Mouse (Mus musculus) embryonic facial prominence, embryonic 15.5 days (tissue): Measurements from ENCODE around the gene Glcci1. TPM values are rescaled to one million over a fixed set of nuclear protein-coding genes. Genes with fewer than 3 reads are reported as not detected.

Experiments used
- ATAC-seq: fragments of 200-750 bp; cut with Nextera tagmentation; 2 replicates; pipeline ENCODE4 v1.8.0; 2017; ENCODE audit warnings: low read depth, moderate TSS enrichment; ENCODE audit not compliant: insufficient number of reproducible peaks, low FRiP score, low TSS enrichment
- H3K27ac ChIP-seq: fragments of 300-500 bp; sonication (generic); replicated peaks from 2 replicates; pipeline ENCODE4 v1.5.1; 2015; ENCODE audit warnings: mild to moderate bottlenecking, inconsistent platforms
- H3K27me3 ChIP-seq: fragments of 300-500 bp; sonication (generic); 2 replicates; pipeline ENCODE4 v1.6.1; 2015; ENCODE audit warnings: inconsistent platforms
- H3K36me3 ChIP-seq: fragments of 300-500 bp; sonication (generic); 2 replicates; pipeline ENCODE4 v1.6.1; 2015; ENCODE audit warnings: mild to moderate bottlenecking, inconsistent platforms
- H3K4me1 ChIP-seq: fragments of 300-500 bp; sonication (generic); 2 replicates; pipeline ENCODE4 v1.6.1; 2015; ENCODE audit warnings: inconsistent platforms
- H3K4me2 ChIP-seq: fragments of 300-500 bp; sonication (generic); replicated peaks from 2 replicates; pipeline ENCODE4 v1.6.1; 2015; ENCODE audit warnings: mild to moderate bottlenecking, inconsistent platforms
- H3K4me3 ChIP-seq: fragments of 300-500 bp; sonication (generic); replicated peaks from 2 replicates; pipeline ENCODE4 v1.5.1; 2015; ENCODE audit warnings: mild to moderate bottlenecking, inconsistent platforms
- H3K9ac ChIP-seq: fragments of 300-500 bp; sonication (generic); 2 replicates; pipeline ENCODE4 v1.6.1; 2015; ENCODE audit warnings: inconsistent platforms
- H3K9me3 ChIP-seq: fragments of 300-500 bp; sonication (generic); replicated peaks from 2 replicates; pipeline ENCODE4 v1.6.1; 2016; ENCODE audit warnings: inconsistent platforms
- whole genome bisulfite sequencing: fragments of 180-500 bp; shearing (Covaris S2); methylation state at CpG from one replicate; pipeline ENCODE4 v1.1.7; 2015; 5-methylcytosine and 5-hydroxymethylcytosine counted together
- polyA plus RNA-seq: library from polyadenylated mRNA; unstranded; fragments of >200 nt; fragmentation: Nextera tagmentation; extraction: Ambion mirVana; gene quantifications from 2 replicates; pipeline ENCODE4 v1.2.1, GENCODE M21; 2015

The Glcci1 gene
- 6.9 and 7.8 TPM in 2 replicates for polyA plus RNA-seq

- H3K4me2 ChIP-seq = peak within 1 kb of the TSS; percentile 82
- peak within 1 kb of the TSS; percentile 87 for H3K9ac ChIP-seq
- ATAC-seq = peak; percentile 84
- H3K36me3 ChIP-seq = no peaks in the 10 kb centered on the region
- WGBS = under 1% methylated on average over 38 of the region's 69 CpGs
- H3K9me3 ChIP-seq = no peaks in the 10 kb centered on the region
- H3K27ac ChIP-seq = peak within 1 kb of the TSS; percentile 97
- peaks cover 14% of the 10 kb centered on the region for H3K4me1 ChIP-seq
- no peaks in the 10 kb centered on the region for H3K27me3 ChIP-seq
- peak within 1 kb of the TSS; percentile 90 for H3K4me3 ChIP-seq
These were observed at the start of gene Glcci1 for GRCm38 (mm10) chr6:8509551-8509950. TSS of gene Glcci1 (plus strand) at chr6:8509600.

DNA sequence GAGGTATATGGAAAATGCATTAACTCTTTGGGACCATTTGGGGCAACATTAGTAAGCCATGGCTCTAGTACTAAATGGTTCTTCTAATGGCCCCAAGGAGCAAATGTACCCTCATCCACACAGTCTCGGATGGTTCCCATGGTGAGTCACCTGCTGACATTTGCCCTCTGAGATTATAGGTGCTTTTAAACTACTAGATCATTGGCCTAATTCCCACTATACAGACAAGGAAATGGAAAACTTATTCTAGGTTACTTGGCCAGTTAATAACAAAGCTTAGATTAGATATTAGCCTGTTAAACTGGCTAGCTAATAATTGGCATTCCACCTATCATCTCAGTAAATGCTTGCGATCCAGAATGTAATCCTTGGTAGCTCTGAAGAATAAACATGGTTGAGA, 47.0 kb upstream of the Glcci1 start:
- H3K4me1 ChIP-seq = no peaks in the 10 kb centered on the region
- H3K4me2 ChIP-seq = no peak overlapping the region
- no peaks in the 10 kb centered on the region for H3K9me3 ChIP-seq
- no peak overlapping the region for H3K4me3 ChIP-seq
- H3K27ac ChIP-seq = no peak overlapping the region
- 88% methylated on average over 2 of the region's 2 CpGs for WGBS
- no peak overlapping the region for H3K9ac ChIP-seq
- ATAC-seq = no peak
- H3K36me3 ChIP-seq = no peaks in the 10 kb centered on the region
- H3K27me3 ChIP-seq = no peaks in the 10 kb centered on the region

GRCm38 (mm10) chr6:8465388-8465787, 44.0 kb upstream of the Glcci1 start:
- no peaks in the 10 kb centered on the region for H3K36me3 ChIP-seq
- no peak for ATAC-seq

GRCm38 (mm10) chr6:8465985-8466384, 43.4 kb upstream of the Glcci1 start:
- WGBS = 74% methylated on average over 5 of the region's 5 CpGs
- no peak for ATAC-seq
- Histone ChIP-seq H3K9me3 (no peaks in the 10 kb centered on the region), H3K4me1 (no peaks in the 10 kb centered on the region), H3K36me3 (no peaks in the 10 kb centered on the region), H3K27ac (no peak overlapping the region), H3K4me3 (no peak overlapping the region), H3K4me2 (no peak overlapping the region), H3K9ac (no peak overlapping the region), H3K27me3 (no peaks in the 10 kb centered on the region)

More at GRCm38 (mm10) chr6:8465388-8465787, 44.0 kb upstream of the Glcci1 start:
- Histone ChIP-seq H3K9me3 (no peaks in the 10 kb centered on the region), H3K9ac (no peak overlapping the region), H3K27ac (no peak overlapping the region), H3K4me1 (no peaks in the 10 kb centered on the region), H3K4me2 (no peak overlapping the region), H3K4me3 (no peak overlapping the region), H3K27me3 (no peaks in the 10 kb centered on the region)
- WGBS = 34% methylated on average over 1 of the region's 1 CpGs

GRCm38 (mm10) chr6:8467667-8468337, 41.6 kb upstream of the Glcci1 start:
- 56% methylated on average over 10 of the region's 10 CpGs for WGBS
- Histone ChIP-seq H3K9me3 (no peaks in the 10 kb centered on the region), H3K9ac (no peak overlapping the region), H3K36me3 (no peaks in the 10 kb centered on the region), H3K4me2 (no peak overlapping the region), H3K27me3 (no peaks in the 10 kb centered on the region), H3K4me3 (no peak overlapping the region), H3K4me1 (no peaks in the 10 kb centered on the region), H3K27ac (no peak overlapping the region)
- no peak for ATAC-seq

GRCm38 (mm10) chr6:8469918-8470317, 39.5 kb upstream of the Glcci1 start:
- Histone ChIP-seq H3K4me1 (no peaks in the 10 kb centered on the region), H3K27ac (no peak overlapping the region)
- no peak for ATAC-seq

GRCm38 (mm10) chr6:8472125-8472524, 37.3 kb upstream of the Glcci1 start:
- H3K4me3 ChIP-seq = no peak overlapping the region
- H3K36me3 ChIP-seq = no peaks in the 10 kb centered on the region
- no peaks in the 10 kb centered on the region for H3K9me3 ChIP-seq
- no peaks in the 10 kb centered on the region for H3K27me3 ChIP-seq
- no peak overlapping the region for H3K27ac ChIP-seq
- no peak overlapping the region for H3K4me2 ChIP-seq
- WGBS = 83% methylated on average over 3 of the region's 3 CpGs
- no peak for ATAC-seq
- no peak overlapping the region for H3K9ac ChIP-seq
- H3K4me1 ChIP-seq = no peaks in the 10 kb centered on the region

More at GRCm38 (mm10) chr6:8469918-8470317, 39.5 kb upstream of the Glcci1 start:
- Histone ChIP-seq H3K4me3 (no peak overlapping the region), H3K36me3 (no peaks in the 10 kb centered on the region), H3K9ac (no peak overlapping the region), H3K9me3 (no peaks in the 10 kb centered on the region), H3K4me2 (no peak overlapping the region), H3K27me3 (no peaks in the 10 kb centered on the region)
- WGBS = 89% methylated on average over 3 of the region's 3 CpGs

DNA sequence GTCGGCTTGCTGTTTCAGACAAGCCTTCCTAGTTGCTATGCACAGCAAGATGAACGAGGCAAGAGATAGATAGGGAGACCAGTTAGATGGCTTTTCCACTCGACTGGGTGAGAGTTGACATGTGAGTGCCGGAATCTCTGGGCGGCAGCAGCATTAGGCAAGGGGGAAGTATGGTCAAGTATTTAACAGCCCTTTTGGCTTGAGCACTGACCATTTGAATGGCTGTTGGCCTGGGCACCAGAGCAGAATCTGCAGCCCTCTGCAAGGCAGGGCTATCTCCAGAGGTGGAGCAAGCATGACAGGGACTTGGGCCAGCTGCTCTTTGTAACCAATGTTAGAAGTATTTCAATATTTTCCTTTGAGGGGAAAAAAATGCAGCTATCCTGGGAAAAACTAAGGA, 36.5 kb upstream of the Glcci1 start:
- no peak overlapping the region for H3K4me3 ChIP-seq
- H3K27ac ChIP-seq = no peak overlapping the region
- ATAC-seq = no peak
- 69% methylated on average over 5 of the region's 5 CpGs for WGBS
- no peaks in the 10 kb centered on the region for H3K4me1 ChIP-seq
- no peaks in the 10 kb centered on the region for H3K9me3 ChIP-seq
- H3K27me3 ChIP-seq = no peaks in the 10 kb centered on the region
- H3K4me2 ChIP-seq = no peak overlapping the region
- H3K9ac ChIP-seq = no peak overlapping the region
- no peaks in the 10 kb centered on the region for H3K36me3 ChIP-seq

GRCm38 (mm10) chr6:8473498-8473897, 35.9 kb upstream of the Glcci1 start:
- no peaks in the 10 kb centered on the region for H3K27me3 ChIP-seq
- no peak overlapping the region for H3K9ac ChIP-seq
- H3K4me1 ChIP-seq = no peaks in the 10 kb centered on the region
- no peak for ATAC-seq
- no peaks in the 10 kb centered on the region for H3K9me3 ChIP-seq
- no peaks in the 10 kb centered on the region for H3K36me3 ChIP-seq
- no peak overlapping the region for H3K4me3 ChIP-seq
- H3K27ac ChIP-seq = no peak overlapping the region
- 62% methylated on average over 5 of the region's 5 CpGs for WGBS
- no peak overlapping the region for H3K4me2 ChIP-seq

DNA sequence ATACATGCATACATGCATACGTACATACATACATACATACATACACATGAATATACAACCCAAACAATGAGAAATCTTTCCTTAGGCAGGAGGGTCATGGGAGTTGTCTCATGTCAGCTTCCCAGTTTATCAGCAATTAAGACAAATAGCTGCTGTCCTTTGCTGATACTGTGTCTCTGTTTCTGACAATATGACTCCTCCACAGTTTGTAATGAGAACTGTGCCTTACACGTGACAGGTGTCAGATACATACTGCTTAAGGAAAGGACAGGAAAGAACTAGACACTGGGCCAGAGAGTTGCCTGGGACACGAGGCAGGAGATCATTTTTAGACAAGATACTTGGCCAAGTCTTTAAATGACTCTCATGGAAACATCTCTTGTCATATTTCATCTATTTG, 35.1 kb upstream of the Glcci1 start:
- Histone ChIP-seq H3K4me2 (no peak overlapping the region), H3K4me3 (no peak overlapping the region), H3K27me3 (no peaks in the 10 kb centered on the region), H3K4me1 (no peaks in the 10 kb centered on the region), H3K9ac (no peak overlapping the region), H3K27ac (no peak overlapping the region), H3K9me3 (no peaks in the 10 kb centered on the region), H3K36me3 (no peaks in the 10 kb centered on the region)
- 72% methylated on average over 3 of the region's 3 CpGs for WGBS
- no peak for ATAC-seq

- no peak for ATAC-seq
- Histone ChIP-seq H3K27ac (no peak overlapping the region), H3K4me3 (no peak overlapping the region), H3K4me2 (no peak overlapping the region), H3K4me1 (no peaks in the 10 kb centered on the region), H3K9ac (no peak overlapping the region), H3K27me3 (no peaks in the 10 kb centered on the region), H3K9me3 (no peaks in the 10 kb centered on the region), H3K36me3 (no peaks in the 10 kb centered on the region)
- 80% methylated on average over 4 of the region's 4 CpGs for WGBS
These were observed 34.6 kb upstream of the Glcci1 start for GRCm38 (mm10) chr6:8474820-8475219.

DNA sequence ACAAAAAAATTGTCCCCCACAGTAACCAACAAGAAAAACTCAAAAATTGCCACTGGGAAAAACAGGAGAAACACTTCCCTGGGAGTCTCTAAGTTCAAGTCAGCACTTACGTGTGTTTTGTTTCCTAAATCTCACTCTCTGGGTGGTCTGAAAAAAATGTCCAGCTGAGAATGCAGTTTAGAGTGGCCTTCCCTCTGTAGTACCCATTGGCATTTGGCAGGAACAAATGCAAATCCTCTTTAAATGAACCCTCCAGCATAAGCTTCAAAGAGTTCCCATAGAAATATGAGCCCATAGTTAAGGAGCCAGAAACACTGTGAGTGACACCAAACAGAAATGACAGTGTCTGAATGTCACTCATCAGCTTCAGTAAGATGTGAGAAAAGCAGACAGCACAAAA, 30.2 kb upstream of the Glcci1 start:
- Histone ChIP-seq H3K4me1 (no peaks in the 10 kb centered on the region), H3K4me2 (no peak overlapping the region), H3K4me3 (no peak overlapping the region), H3K27ac (no peak overlapping the region), H3K9me3 (no peaks in the 10 kb centered on the region), H3K27me3 (no peaks in the 10 kb centered on the region), H3K9ac (no peak overlapping the region), H3K36me3 (no peaks in the 10 kb centered on the region)
- 32% methylated on average over 1 of the region's 1 CpGs for WGBS
- ATAC-seq = no peak
